Mouse (Mus musculus): Measurements from ENCODE around the gene Rasl11a.
"Not testable (repeated sequence)": the region's sequence is repeated elsewhere in the genome, so short reads cannot be mapped to it uniquely, and the experiment has no call there.

Rasl11a gene

DNA sequence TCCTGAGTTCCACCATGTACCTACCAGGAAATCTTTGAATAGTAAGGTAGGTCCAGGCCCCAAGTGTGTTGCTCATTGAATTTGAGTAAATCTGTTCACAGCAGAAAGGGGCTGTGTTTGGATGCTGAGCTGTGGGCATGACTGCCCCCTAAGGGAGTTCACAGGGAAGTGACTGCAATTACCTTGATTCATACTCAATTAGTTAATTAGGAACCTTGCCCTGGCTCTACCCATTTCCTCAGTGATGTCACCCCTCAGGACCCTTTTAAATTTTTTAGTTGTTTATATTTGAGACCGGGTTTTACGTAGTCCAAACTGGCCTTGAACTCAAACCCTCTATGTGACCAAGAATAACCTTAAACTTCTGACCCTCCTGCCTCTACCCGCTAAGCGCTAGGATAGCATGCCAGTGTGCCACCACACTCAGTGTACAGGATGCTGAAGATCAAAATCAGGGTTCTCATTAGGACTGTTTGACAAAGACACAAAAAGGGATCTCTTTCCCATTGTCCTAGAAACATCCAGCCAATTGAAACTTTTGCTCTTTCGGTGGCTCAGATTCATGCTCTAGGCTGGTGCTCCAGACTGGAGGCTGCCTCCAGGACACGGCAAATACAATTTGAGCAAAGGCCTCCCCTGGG, 450 bp upstream of the Rasl11a start:
- DNase-seq: no peak

DNA sequence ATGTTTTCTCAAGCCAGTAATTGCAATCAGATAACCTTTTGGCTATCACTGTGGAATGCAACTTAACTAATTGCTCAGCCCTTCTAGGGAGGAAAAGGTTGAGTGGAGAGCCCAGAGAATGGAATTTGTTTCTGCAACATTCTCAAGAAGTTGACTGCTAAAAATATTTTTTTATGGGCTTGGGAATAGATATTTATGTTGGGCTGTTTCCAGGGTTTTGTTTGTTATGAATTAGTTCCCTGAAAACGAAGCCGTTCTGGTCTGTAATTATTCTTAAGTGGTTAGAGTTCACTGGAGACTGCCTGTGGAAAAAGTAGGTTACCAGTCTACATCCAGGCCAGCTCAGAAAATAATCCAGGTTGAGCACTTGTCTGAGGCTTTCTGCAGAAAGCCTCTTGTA, 1.6 kb downstream of the Rasl11a start:
- DNase-seq: no peak

DNA sequence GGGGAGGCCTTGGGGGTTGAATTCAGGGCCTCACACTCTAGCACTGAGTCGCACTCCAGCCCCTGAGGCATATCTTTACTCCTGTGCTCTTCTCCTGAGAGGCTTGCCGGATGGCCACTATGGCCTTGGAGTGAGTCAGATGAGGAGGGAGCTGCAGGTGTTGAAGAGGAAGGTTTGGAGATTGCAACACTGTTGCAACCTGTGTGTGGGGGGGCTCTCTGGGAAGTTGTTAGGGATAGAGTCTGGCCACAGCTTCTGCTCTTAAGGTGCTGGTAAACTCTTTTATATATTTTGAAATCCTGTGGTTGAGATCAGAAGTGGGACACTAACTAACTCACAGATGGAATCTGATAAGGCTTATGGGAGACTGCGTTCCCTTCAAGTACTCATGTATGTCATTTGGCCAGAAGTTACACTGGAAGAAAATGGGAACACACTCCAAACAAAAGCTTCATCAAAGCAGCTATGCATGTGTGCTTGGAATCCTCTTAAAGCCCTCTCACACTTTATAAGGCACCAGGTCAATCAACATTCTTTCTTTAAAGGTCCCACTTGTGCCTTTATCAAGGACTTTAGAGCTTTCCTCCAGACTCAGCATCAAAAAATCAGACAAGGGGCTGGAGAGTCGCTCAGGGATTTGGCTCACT, 4.2 kb downstream of the Rasl11a start:
- no peak for DNase-seq

DNA sequence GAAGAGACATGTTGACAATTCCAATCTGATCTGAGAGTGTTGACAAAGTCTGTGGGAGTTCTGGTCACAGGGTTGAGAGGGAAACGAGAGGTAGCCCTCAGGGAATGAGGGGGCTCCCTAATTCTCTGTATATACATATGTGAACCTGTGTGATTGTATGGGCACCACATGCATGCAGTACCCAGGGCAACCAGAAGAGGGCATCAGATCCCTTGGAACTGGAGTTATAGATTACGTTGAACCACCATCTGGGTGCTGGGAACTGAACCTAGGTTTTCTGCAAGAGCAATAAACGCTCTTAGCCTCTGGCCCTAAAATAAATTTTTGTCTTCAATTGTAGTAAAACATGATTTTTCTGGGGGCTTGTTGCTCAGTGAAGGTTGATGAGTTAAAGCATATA, 11.2 kb downstream of the Rasl11a start:
- no peak for DNase-seq

DNA sequence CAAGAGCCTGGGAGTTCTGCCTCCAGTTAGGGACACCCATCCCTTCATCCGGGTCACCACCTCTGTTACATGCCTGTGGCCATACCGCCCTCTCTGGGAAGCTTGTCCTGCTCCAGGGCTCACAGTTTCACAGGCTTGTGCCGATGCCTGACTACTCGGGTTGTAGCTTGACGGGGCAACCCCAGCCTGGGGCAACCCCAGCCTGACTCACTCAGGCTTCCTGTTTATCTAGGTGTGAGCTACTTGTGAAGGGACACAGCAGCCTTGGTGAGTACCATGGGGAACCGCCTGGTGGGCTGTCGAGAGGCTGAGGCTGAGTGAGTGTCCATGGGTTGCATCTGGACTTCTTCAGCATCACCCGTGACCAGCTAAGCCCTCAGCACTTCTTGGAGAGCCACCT, 12.7 kb downstream of the Rasl11a start:
- DNase-seq: no peak

DNA sequence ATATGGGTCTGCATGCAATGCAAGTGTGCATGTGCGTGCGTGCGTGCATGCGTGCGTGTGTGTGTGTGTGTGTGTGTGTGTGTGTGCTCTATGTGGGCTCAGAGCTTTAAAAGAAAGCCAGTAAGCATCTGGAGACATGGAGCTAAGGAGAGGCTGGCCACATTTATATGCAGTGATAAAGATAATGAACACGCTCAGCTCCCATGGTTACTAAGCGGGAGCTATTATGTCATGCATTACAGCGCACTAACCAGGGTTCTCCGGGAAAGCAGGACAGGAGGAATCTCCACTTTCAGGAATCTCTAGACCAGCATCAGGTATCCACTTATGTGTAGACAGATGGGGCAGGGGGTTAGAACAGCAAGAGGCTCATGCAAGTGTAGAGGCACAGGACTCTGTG, 13.9 kb downstream of the Rasl11a start:
- DNase-seq: no peak

DNA sequence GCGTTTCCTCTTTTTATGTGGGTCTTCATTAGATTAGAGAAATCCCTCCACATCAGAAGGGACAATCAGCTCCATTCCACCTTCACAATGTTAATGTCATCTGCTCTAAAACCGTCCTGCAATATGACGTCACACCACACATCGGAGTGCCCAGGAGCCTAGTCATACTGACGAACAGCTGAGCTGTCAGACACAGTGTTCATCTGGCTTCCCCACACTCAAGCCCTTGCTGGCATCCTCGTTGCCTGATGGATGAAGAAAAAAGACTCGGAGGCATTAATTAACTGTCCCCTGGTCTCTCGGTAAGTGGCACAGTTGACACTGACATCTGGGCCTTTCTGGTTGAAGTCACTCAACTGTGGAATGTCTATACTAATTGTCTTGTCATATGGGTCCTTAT, 14.4 kb downstream of the Rasl11a start:
- DNase-seq: no peak

DNA sequence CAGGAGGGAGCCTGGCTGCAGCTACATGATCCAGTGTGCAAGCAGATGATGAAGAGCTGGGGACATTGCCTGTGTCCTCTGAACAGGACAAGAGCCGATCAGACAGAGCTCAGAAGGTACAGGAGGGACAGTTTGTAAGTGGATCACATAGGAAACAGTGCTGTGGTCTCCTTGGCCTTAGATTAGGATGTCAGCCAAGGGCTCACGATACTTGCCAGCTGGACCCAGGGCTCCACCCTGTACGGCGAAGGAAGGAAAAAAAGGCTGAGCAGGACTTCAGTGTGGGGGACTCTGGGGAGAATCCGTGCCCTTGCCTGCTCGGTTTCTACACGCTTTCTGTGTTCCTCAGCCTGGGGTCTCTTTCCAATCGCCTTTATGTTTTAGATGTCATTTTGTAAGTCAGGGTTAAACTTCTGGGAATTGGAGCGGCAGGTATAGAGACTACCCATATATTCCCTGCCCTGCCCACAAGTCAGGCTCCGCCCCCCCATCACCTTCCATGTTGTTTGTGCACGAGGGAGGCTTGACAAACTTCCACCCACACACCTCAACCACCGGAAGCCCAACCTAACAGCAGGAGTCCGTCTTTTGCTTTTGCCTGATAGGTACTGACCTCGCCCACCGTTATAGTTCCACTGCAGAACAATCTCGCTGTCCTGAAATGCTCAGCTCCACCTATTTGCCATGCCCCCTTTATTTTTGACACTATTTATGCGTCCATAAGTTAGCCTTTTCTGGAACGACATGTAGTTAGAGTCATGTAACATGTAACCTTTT, 15.5 kb downstream of the Rasl11a start:
- no peak for DNase-seq

DNA sequence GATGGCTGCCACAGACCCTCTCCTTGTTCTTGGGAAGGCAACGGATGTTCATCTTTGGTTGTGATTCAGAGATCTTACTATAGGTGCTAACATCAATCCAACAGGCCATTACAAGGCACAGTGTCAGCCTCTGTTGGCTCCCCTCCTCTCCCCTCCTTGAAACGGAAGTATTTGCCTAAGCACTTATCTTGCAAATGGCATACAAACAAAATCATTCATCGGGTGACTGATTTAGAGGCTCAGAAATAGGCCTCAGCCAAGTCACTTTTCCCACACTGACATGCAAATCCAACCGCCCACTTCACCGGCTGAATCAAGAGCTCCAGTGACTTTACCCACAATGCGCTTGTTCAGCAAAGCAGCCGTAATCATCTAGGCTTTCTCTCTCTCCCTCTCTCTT, 16.7 kb downstream of the Rasl11a start:
- no peak for DNase-seq

DNA sequence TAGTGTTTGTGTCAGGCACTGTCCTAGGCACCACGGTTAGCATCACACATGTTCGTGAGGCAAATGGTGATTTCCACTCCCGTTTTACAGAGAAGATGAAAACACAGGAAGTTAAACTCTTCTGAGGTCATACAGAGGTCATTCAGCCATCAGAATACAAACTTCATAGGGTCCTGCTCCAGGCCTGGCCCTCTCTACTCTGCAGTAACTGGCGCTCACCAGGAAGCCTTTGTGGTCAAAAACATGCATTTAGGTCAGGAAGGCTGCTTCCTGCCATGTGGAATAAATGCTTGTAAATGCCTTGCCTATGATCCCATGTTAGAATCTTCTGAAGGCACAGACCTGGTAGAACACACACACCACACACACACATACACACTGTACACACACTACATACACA, 20.6 kb downstream of the Rasl11a start:
- no peak for DNase-seq

DNA sequence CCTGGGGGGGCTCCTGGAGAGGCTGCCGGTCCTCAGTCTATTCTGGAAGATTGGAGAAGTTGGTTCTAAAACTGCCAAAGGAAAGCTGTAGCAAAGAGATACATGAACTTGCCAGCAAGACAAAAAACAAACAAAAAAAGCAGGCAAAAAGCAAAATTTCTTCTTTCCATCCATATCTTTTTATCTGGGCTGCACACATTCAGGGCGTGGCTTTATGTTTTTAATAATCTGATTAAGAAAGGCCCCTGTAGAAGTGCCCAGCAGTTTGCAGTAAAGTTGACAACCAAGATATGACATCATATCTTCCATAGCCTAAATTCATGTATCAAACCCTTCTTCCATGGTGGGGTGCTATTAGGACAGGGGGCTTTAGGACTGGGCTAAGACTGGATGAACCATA, 21.4 kb downstream of the Rasl11a start:
- no peak for DNase-seq

DNA sequence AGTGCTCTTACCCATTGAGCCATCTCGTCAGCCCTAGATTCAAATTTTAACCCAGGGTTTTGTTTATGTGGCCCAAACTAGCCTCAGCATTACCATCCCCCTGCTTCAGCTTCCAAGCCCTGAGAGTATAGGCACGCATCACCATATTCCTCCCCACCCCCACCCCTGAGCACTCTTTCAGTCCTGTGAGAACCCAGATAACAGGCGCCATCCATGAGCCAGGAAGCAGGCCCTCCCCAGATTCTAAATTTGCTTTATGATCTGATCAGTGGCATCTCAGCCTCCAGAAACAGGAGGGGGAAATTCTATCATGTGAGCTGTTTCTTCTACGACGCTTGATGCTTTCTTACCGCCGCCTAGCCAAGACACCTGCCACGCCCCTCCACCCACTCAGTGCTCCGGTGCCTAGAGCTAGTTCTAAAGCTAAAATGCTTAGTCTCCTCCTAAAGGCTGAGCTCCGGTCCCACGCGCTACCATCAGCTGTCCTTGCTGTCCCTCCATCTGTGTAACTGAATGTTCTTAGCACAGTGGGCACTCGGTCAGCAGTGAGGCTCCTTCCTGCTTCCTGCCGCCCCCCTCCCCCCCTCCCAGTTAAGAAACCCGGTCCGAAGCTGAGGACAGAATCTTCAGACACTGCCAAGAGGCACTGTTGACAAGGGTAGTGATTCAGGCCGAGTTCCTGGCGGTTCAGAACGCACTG, 22.5 kb downstream of the Rasl11a start:
- DNase-seq: peak; percentile 19 to 44

DNA sequence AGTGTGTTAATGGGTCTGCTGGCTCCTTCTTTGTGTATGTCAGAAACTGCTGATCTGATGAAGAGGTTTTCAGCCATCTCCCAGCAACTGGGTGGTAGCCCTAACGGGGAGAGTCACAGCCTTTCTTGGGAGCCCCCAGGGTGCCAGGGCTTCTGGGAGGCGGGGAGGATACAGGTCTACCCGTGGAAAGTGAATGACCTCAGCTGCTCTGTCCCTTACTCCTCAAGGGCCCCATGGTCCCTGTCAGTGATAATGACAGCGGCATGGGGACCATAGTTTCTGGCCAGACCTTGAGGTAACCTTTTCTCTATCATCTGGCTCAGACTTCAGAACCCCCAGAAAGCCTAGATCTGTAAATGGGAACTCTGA, 23.1 kb downstream of the Rasl11a start:
- DNase-seq: no peak

DNA sequence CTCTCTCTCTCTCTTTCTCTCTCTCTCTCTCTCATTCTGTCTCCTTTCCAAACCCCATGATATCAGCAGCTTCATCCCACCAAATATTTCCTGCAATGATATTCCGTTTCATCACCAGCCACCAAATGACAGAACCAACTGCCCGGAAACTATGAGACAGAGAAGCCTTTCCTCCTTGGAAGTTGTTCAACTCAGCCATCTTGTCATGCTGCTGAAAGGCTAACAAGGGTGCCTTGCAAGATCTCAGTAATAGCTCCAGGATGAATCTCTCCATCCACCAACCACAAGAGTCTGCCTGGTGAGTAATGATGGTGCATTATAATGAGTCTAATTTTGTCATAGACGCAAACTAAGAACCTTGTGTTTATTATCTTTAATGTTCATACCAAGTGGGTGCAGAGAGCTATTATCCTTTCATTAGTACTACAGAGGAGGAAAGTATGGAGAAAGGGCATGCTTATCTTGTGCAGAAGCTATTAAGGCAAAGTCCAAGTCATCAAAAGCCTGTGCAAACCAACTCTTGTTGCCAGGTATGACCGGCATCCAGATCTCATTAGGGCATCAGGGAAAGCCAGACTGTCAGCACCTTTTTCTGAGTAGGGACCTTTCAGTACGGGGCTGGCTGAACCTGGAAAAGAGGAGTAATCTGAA, 28.2 kb downstream of the Rasl11a start:
- no peak for DNase-seq

DNA sequence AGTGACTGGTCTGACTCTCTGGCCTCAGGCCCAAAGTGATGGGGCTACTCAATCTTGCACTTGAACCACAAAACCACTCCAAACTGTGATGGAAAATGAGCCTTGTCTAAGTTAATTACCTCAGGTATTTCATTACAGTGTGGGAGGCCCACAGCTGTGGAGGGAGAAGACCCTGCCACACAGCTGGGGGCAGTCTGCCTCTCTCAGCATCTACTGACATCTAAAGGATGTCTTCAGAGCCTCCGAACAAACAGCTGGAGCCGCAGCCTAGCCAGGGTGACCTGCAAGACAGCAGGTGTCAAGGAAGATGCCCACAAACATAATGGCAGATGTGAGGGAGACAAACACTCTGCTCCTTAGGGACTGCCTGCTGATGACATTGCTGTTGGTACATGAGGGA, 31.2 kb downstream of the Rasl11a start:
- no peak for DNase-seq

DNA sequence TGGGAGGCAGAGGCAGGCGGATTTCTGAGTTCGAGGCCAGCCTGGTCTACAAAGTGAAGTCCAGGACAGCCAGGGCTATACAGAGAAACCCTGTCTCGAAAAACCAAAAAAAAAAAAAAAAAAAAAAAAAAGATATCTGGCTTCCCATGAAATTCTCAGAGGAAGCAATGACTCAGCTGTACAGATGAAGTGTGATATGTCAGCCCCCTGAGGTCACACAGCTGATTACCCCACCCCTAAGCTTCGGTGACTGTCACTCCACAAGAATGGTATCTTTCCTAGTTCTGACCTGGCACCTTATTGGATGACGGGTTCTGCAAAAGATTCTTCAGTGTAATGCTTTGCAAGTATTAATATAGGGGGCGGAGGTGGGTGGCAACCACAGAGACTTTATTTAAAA, 33.0 kb downstream of the Rasl11a start:
- DNase-seq: not testable (repeated sequence)

DNA sequence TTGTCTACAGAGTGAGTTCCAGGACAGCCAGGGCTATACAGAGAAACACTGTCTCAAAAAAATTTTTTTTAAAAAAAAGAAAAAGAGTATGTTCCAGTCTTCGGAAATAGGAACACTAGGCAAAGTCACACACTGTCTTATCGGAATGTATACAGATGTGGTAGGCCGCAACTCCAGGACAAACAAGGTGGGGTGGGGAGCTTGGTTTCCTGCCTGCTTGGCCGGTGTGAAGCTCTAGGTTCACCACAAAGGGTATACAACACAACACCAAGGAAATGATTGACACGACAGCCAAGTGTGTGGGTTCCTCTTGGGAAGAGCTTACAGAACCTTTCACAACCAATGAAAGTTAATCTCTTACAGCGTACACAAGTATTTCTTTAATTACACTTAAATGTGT, 37.4 kb downstream of the Rasl11a start:
- no peak for DNase-seq

DNA sequence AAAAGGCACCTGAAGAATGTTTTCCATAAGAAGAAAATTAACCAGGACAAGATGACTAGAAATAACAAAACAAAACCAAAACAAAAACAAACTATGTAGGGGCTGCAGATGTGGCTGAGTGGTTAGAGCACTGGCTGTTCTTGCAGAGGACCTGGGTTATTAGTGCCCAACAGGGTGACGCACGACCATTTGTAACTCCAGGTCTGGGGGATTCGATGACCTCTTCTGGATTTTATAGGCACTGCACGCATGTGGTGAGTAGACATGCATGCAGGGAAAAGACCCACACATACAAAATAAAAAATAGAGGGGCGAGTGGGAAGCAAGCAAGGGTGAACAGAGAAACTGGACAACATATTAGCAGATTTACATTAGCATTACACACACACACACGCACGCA, 38.2 kb downstream of the Rasl11a start:
- DNase-seq: no peak

DNA sequence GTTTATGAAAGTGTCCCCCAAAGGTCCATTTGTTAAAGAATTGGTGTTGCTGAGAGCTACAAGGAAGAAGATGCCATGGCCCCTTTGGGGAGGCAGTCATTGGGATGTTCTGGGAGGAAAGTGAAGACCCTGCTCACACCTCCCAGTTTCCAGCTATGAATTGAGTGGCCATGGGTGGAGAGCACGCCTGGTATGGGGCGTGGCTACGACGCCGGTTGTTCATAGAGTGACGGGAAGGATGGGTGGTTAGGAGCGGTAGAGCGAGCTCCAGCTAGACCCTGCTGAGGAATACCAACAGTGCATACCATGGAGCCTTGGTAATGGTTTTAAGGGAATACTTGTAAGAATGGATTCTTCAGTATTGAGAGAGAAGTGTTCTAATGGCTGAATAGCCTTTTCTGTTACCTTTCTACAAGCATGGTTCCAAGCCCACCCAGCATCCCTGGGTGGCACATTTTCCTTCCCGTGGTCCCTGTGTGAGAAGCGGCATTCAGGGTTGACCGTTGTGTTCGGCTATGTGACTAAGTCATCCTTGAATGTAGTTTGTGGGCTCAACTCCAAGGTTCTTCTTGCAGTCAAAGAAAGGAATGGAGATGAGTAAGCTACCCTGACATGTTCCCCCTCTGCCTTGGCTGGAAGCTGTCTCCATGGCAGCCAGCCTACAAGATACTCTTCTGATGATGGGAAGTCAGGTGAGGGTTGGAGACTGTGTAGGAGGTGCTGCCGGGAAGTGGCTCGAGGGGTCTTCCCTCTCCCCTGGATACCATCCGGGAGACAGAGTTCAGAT, 38.8 kb downstream of the Rasl11a start:
- no peak for DNase-seq

DNA sequence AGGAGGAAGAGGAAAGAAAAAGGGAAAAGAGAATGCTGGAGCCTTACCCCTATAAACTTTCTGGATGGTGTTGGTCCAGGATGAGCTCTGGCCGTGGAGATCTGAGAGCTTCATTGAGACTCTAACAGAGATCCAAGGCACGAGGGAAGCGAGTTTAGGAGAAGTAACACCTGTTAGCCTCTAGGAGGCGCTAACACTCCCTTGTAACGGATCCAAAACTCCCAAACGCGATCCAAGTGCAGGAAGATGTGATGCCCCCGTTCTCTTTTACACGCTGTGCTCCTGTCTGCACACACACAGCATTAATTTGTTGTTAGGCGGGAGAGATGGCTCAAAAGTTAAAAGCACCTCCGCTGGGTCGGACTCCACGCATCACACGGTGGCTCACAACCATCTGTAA, 46.3 kb downstream of the Rasl11a start:
- no peak for DNase-seq

DNA sequence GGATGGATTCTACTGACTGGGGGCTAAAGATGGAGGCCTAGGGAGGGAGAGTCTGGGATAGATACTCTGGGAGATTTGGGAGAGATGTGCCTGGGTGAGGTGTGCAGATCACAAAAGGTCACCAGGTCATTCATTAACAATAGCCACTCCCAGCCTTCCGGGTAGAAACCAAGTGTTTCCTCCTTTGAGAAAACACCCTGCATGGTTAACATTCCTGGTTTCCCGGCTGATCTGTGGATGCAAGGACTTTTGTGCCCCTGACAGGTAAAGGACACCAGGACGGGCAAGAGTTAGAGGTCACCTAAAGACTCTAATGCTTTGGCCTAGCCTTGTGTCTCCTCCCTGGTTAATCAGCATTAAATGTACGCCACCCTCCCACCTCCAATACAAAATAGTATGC, 48.0 kb downstream of the Rasl11a start:
- DNase-seq: no peak

DNA sequence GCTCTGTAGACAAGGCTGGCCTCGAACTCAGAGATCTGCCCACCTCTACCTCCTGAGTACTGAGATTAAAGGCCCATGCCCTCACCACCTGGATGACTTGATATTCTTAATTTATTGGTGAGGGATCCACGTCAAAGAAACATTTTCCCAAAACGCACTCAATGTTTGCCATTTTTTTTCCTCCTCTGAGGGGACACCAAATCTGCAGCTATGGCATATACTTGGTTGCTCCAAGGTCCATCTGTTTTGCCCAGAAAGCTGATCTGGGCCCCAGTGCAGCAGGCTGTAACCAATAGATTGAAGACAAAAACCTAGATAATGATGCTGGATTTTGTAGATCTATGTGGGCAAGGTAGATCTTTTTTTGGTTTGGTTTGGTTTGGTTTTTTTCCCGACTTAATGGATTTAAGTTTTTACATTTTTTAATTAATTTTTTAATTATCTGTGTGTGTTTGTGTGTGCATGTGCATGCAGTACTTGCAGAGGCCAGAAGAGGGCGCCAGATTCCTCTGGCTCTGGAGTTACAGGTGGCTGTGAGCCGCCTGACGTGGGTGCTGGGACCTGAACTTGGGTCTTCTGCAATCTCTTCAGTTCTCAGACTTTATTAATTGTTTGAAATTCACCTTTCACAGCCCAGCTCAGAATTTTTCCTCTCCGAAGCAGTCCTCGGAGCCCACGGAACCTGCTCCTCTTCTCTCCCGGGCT, 48.8 kb downstream of the Rasl11a start:
- no peak for DNase-seq
